Comparison of ENCODE assay signal across 8 mouse cellular contexts in genomic region chr8:70887669-70888068, GRCm38 (mm10). TPM values are rescaled to one million over a fixed set of nuclear protein-coding genes. Genes with fewer than 3 reads are reported as not detected.
DNase-seq lines count a peak whose midpoint lies in the region; ATAC-seq and TF ChIP-seq lines count a peak whose summit lies in the region.
"Had no signal": no experiment of that assay in that cellular context is flagged by ENCODE, and none has a peak within 500 bp of the region (broad histone marks: within the 10 kb centered on the region; RNA-seq: fewer than 3 reads in every experiment).

No protein-coding gene starts in this region.

- 0 out of 2 replicates have a peak, but pooled peaks cover 5% of the 10 kb centered on the region for H3K4me1 ChIP-seq in lung, postnatal 0 days (ENCODE audit: insufficient read depth, low read depth, low read length)
- 0 out of 2 replicates have a peak, but pooled peaks cover 5% of the 10 kb centered on the region for H3K4me1 ChIP-seq in embryonic facial prominence, embryonic 14.5 days (ENCODE audit: control insufficient read depth, insufficient read depth, low read length)
- H3K4me1 ChIP-seq in limb, embryonic 10.5 days, result peaks cover 18% of the 10 kb centered on the region

- ATAC-seq in lung, postnatal 0 days, result peak; percentile 20; the same call in 1 of the 2 replicates
- no peak for ATAC-seq in embryonic facial prominence, embryonic 14.5 days (ENCODE audit: low read depth)

- no peak overlapping the region for H3K9ac ChIP-seq in lung, postnatal 0 days (replicated peaks; ENCODE audit: low read depth)
- no peak overlapping the region for H3K9ac ChIP-seq in embryonic facial prominence, embryonic 14.5 days (ENCODE audit: low read depth, low read length)

- TF ChIP-seq EP300 in lung, postnatal 0 days (IDR thresholded peaks at IDR 0.05), result no peak

- no peaks in the 10 kb centered on the region for H3K36me3 ChIP-seq in lung, postnatal 0 days (ENCODE audit: insufficient read depth, low read length)
- no peaks in the 10 kb centered on the region for H3K36me3 ChIP-seq in embryonic facial prominence, embryonic 14.5 days (ENCODE audit: control insufficient read depth, insufficient read depth, low read length)
- 0 out of 2 replicates have a peak, but pooled peaks cover 2% of the 10 kb centered on the region for H3K36me3 ChIP-seq in limb, embryonic 10.5 days

- peak; percentile 37 for DNase-seq in lung, postnatal 0 days (ENCODE audit: low spot score)
- DNase-seq in lung, postnatal 25 days (ENCODE audit: low spot score), result no peak
- peak; percentile 39 for DNase-seq in embryonic facial prominence, embryonic 14.5 days (ENCODE audit: low spot score)
- DNase-seq in limb, embryonic 10.5 days (ENCODE audit: low spot score), result peak; percentile 50
- peak; percentile 53 for DNase-seq in retina, embryonic 14.5 days (ENCODE audit: low spot score)
- no peak for DNase-seq in spleen, adult 12 weeks (ENCODE audit: low spot score)
- no peak for DNase-seq in urinary bladder, postnatal 36 days (ENCODE audit: low spot score in 2 of 2)

- no peak overlapping the region for H3K4me2 ChIP-seq in lung, postnatal 0 days (replicated peaks; ENCODE audit: low read depth, low read length)
- no peak overlapping the region for H3K4me2 ChIP-seq in embryonic facial prominence, embryonic 14.5 days (ENCODE audit: low read depth, low read length)

- H3K4me3 ChIP-seq in lung, postnatal 0 days (ENCODE audit: low read depth, low read length), result no peak overlapping the region
- no peak overlapping the region for H3K4me3 ChIP-seq in embryonic facial prominence, embryonic 14.5 days (ENCODE audit: low read depth, low read length)
- H3K4me3 ChIP-seq in limb, embryonic 10.5 days, result peak overlapping the region; percentile 21; the same call in 1 of the 2 replicates
- H3K4me3 ChIP-seq: myocyte had no signal

- H3K27me3 ChIP-seq in lung, postnatal 0 days (replicated peaks; ENCODE audit: insufficient read depth, low read length), result peaks cover 16% of the 10 kb centered on the region
- H3K27me3 ChIP-seq in embryonic facial prominence, embryonic 14.5 days (replicated peaks; ENCODE audit: control insufficient read depth, insufficient read depth, low read length), result peaks cover 25% of the 10 kb centered on the region
- H3K27me3 ChIP-seq in limb, embryonic 10.5 days (ENCODE audit: low read depth, poor library complexity, severe bottlenecking), result peaks cover 60% of the 10 kb centered on the region

- 8% methylated on average over 14 of the region's 18 CpGs for WGBS in lung, postnatal 0 days
- 0% methylated on average over 6 of the region's 18 CpGs for WGBS in embryonic facial prominence, embryonic 14.5 days
- 5% methylated on average over 18 of the region's 18 CpGs for WGBS in limb, embryonic 10.5 days

- no peaks in the 10 kb centered on the region for H3K9me3 ChIP-seq in lung, postnatal 0 days (ENCODE audit: low read length)
- H3K9me3 ChIP-seq in embryonic facial prominence, embryonic 14.5 days (ENCODE audit: control insufficient read depth, low read length), result no peaks in the 10 kb centered on the region
- no peaks in the 10 kb centered on the region for H3K9me3 ChIP-seq in limb, embryonic 10.5 days (replicated peaks)

- no peak overlapping the region for H3K27ac ChIP-seq in lung, postnatal 0 days (ENCODE audit: low read length)
- H3K27ac ChIP-seq in embryonic facial prominence, embryonic 14.5 days (replicated peaks; ENCODE audit: low read depth, low read length), result no peak overlapping the region
- no peak overlapping the region for H3K27ac ChIP-seq in limb, embryonic 10.5 days

- no peak for TF ChIP-seq CTCF in lung, postnatal 0 days (IDR thresholded peaks at IDR 0.05)

RNA-seq across cellular contexts. Expression of gene Slc5a5, which starts 4.9 kb away (rescaled TPM):
- 0.12 and 0.13 TPM in 2 replicates for polyA plus RNA-seq in lung, postnatal 0 days (2015; fragmentation: Nextera tagmentation; extraction: Ambion mirVana)
- polyA plus RNA-seq in embryonic facial prominence, embryonic 14.5 days (2014; fragmentation: Nextera tagmentation; extraction: Ambion mirVana), result 0.42 and 0.58 TPM in 2 replicates
- 0.16 and 0.23 TPM in 2 replicates for polyA plus RNA-seq in limb, embryonic 10.5 days (2016; fragmentation: Nextera tagmentation; extraction: Ambion mirVana)

RNA-seq across cellular contexts. Expression of gene Rpl18a, which starts 9.5 kb away (rescaled TPM):
- polyA plus RNA-seq in lung, postnatal 0 days (2015; fragmentation: Nextera tagmentation; extraction: Ambion mirVana), result 3,759 and 4,424 TPM in 2 replicates
- 5,430 and 5,481 TPM in 2 replicates for polyA plus RNA-seq in embryonic facial prominence, embryonic 14.5 days (2014; fragmentation: Nextera tagmentation; extraction: Ambion mirVana)
- polyA plus RNA-seq in limb, embryonic 10.5 days (2016; fragmentation: Nextera tagmentation; extraction: Ambion mirVana), result 3,636 and 3,729 TPM in 2 replicates

RNA-seq across cellular contexts. Expression of gene Ccdc124, which starts 13.9 kb away (rescaled TPM):
- polyA plus RNA-seq in lung, postnatal 0 days (2015; fragmentation: Nextera tagmentation; extraction: Ambion mirVana), result 63.7 and 68.5 TPM in 2 replicates
- 87.1 and 91.3 TPM in 2 replicates for polyA plus RNA-seq in embryonic facial prominence, embryonic 14.5 days (2014; fragmentation: Nextera tagmentation; extraction: Ambion mirVana)
- 174 and 187 TPM in 2 replicates for polyA plus RNA-seq in limb, embryonic 10.5 days (2016; fragmentation: Nextera tagmentation; extraction: Ambion mirVana)

RNA-seq across cellular contexts. Expression of gene Map1s, which starts 18.1 kb away (rescaled TPM):
- polyA plus RNA-seq in lung, postnatal 0 days (2015; fragmentation: Nextera tagmentation; extraction: Ambion mirVana), result 22.7 and 25.5 TPM in 2 replicates
- 41.3 and 49.7 TPM in 2 replicates for polyA plus RNA-seq in embryonic facial prominence, embryonic 14.5 days (2014; fragmentation: Nextera tagmentation; extraction: Ambion mirVana)
- polyA plus RNA-seq in limb, embryonic 10.5 days (2016; fragmentation: Nextera tagmentation; extraction: Ambion mirVana), result 67.8 and 71.4 TPM in 2 replicates

RNA-seq across cellular contexts. Expression of gene Kcnn1, which starts 24.6 kb away (rescaled TPM):
- polyA plus RNA-seq in lung, postnatal 0 days (2015; fragmentation: Nextera tagmentation; extraction: Ambion mirVana), result 0.24 and 0.25 TPM in 2 replicates
- 2.9 and 3.4 TPM in 2 replicates for polyA plus RNA-seq in embryonic facial prominence, embryonic 14.5 days (2014; fragmentation: Nextera tagmentation; extraction: Ambion mirVana)
- 2.8 and 4.0 TPM in 2 replicates for polyA plus RNA-seq in limb, embryonic 10.5 days (2016; fragmentation: Nextera tagmentation; extraction: Ambion mirVana)

Comparison
In these comparisons a context has a peak if more than half of its experiments do, and no peak if none do; other contexts are left out.
1. DNase-seq: peak in lung, postnatal 0 days (single experiment), embryonic facial prominence, embryonic 14.5 days (single experiment), limb, embryonic 10.5 days (single experiment) and retina, embryonic 14.5 days (single experiment); none in lung, postnatal 25 days (single experiment), spleen, adult 12 weeks (single experiment) and urinary bladder, postnatal 36 days (0 of 2).